Mouse (Mus musculus) thymus, adult 2 months (tissue): ENCODE results near the gene Lrrc51. TPM values are rescaled to one million over a fixed set of nuclear protein-coding genes. Genes with fewer than 3 reads are reported as not detected.
"Not testable (repeated sequence)": the region's sequence is repeated elsewhere in the genome, so short reads cannot be mapped to it uniquely, and the experiment has no call there.

ENCODE experiments used
- DNase-seq: peaks from one replicate; pipeline ENCODE4 v3.0.0; 2021
- H3K27ac ChIP-seq: fragments of 200-500 bp; 2 replicates; pipeline ENCODE4 v1.5.1; 2012; ENCODE audit warnings: low read length, control low read depth; ENCODE audit not compliant: control insufficient read depth, insufficient read depth
- H3K27me3 ChIP-seq: fragments of 200-500 bp; 2 replicates; pipeline ENCODE4 v1.6.1; 2012; ENCODE audit warnings: mild to moderate bottlenecking, low read length, moderate library complexity, mixed read lengths; ENCODE audit not compliant: control insufficient read depth, insufficient read depth
- H3K36me3 ChIP-seq: fragments of 200-500 bp; 2 replicates; pipeline ENCODE4 v1.6.1; 2012; ENCODE audit warnings: mild to moderate bottlenecking, low read length, moderate library complexity; ENCODE audit not compliant: control insufficient read depth, insufficient read depth
- H3K4me1 ChIP-seq: fragments of 200-500 bp; replicated peaks from 2 replicates; pipeline ENCODE4 v1.6.1; 2012; ENCODE audit warnings: low read length; ENCODE audit not compliant: control insufficient read depth, insufficient read depth
- H3K4me3 ChIP-seq: fragments of 200-500 bp; 2 replicates; pipeline ENCODE4 v1.5.1; 2012; ENCODE audit warnings: mild to moderate bottlenecking, low read length, control low read depth, moderate library complexity; ENCODE audit not compliant: control insufficient read depth, insufficient read depth
- CTCF ChIP-seq: fragments of 200-500 bp; IDR thresholded peaks from 2 replicates; pipeline ENCODE4 v1.5.1; 2012; ENCODE audit warnings: mild to moderate bottlenecking, control low read depth, low read length, moderate library complexity, borderline replicate concordance; ENCODE audit not compliant: control insufficient read depth, poor library complexity, insufficient read depth; ENCODE audit errors: extremely low read depth
- POLR2A ChIP-seq: fragments of 200-500 bp; IDR thresholded peaks from 2 replicates; pipeline ENCODE4 v1.6.1; 2012; ENCODE audit warnings: mild to moderate bottlenecking, low read length, control low read depth, moderate library complexity; ENCODE audit not compliant: control insufficient read depth, poor library complexity, insufficient read depth; ENCODE audit errors: extremely low read depth
- WGBS: fragments of 180-500 bp; shearing (Covaris S2); methylation state at CpG from one replicate; pipeline ENCODE4 v1.1.7; 2018; 5-methylcytosine and 5-hydroxymethylcytosine counted together
- polyA plus RNA-seq: library from polyadenylated mRNA; depleted of rRNA; stranded (reverse); fragments of >200 nt; gene quantifications from 2 replicates; pipeline ENCODE4 v1.2.3, GENCODE M21; 2012

Gene Lrrc51
- polyA plus RNA-seq, 1 experiment: 6.2 TPM

- Histone ChIP-seq H3K4me3 (no peak overlapping the region), H3K4me1 (no peaks in the 10 kb centered on the region), H3K27me3 (no peaks in the 10 kb centered on the region), H3K36me3 (no peaks in the 10 kb centered on the region), H3K27ac (no peak overlapping the region)
- 94% methylated on average over 3 of the region's 3 CpGs for WGBS
- TF ChIP-seq CTCF: no peak
- no peak for TF ChIP-seq POLR2A
- no peak for DNase-seq
These were observed 5.6 kb downstream of the Lrrc51 start for GRCm38 (mm10) chr7:101928093-101928492.

- H3K27ac ChIP-seq, H3K4me3 ChIP-seq, H3K4me1 ChIP-seq, H3K27me3 ChIP-seq, H3K36me3 ChIP-seq, DNase-seq: not testable (repeated sequence)
These were observed 7.8 kb downstream of the Lrrc51 start for GRCm38 (mm10) chr7:101925892-101926291.

GRCm38 (mm10) chr7:101918071-101918470 is 15.6 kb downstream of the Lrrc51 start:
- WGBS: 42% methylated on average over 1 of the region's 1 CpGs
- Histone ChIP-seq H3K4me3 (no peak overlapping the region), H3K4me1 (no peaks in the 10 kb centered on the region), H3K27ac (no peak overlapping the region), H3K27me3 (no peaks in the 10 kb centered on the region), H3K36me3 (peaks cover 4% of the 10 kb centered on the region)
- TF ChIP-seq POLR2A (no peak), CTCF (no peak)
- DNase-seq: peak; percentile 56

GRCm38 (mm10) chr7:101911982-101912381 is 21.7 kb downstream of the Lrrc51 start:
- Histone ChIP-seq H3K4me1 (no peaks in the 10 kb centered on the region; the same call in 1 of the 2 replicates), H3K4me3 (no peak overlapping the region), H3K27me3 (no peaks in the 10 kb centered on the region), H3K36me3 (peaks cover 23% of the 10 kb centered on the region), H3K27ac (no peak overlapping the region)
- 77% methylated on average over 3 of the region's 3 CpGs for WGBS
- no peak for DNase-seq
- no peak for TF ChIP-seq CTCF
- no peak for TF ChIP-seq POLR2A

- Histone ChIP-seq H3K4me1 (peaks cover 6% of the 10 kb centered on the region), H3K4me3 (no peak overlapping the region), H3K36me3 (peaks cover 23% of the 10 kb centered on the region), H3K27me3 (no peaks in the 10 kb centered on the region), H3K27ac (no peak overlapping the region)
- 82% methylated on average over 4 of the region's 4 CpGs for WGBS
- no peak for DNase-seq
- TF ChIP-seq POLR2A (no peak), CTCF (no peak)
These were observed 23.6 kb downstream of the Lrrc51 start for GRCm38 (mm10) chr7:101910138-101910537.

- Histone ChIP-seq H3K27ac (no peak overlapping the region), H3K4me1 (peaks cover 6% of the 10 kb centered on the region), H3K36me3 (peaks cover 21% of the 10 kb centered on the region), H3K27me3 (no peaks in the 10 kb centered on the region), H3K4me3 (no peak overlapping the region)
- DNase-seq: no peak
- 52% methylated on average over 4 of the region's 4 CpGs for WGBS
- TF ChIP-seq CTCF (no peak), POLR2A (no peak)
These were observed 25.3 kb downstream of the Lrrc51 start for GRCm38 (mm10) chr7:101908367-101908766.

- TF ChIP-seq POLR2A (no peak), CTCF (no peak)
- Histone ChIP-seq H3K4me3 (0 out of 2 replicates have a peak overlapping the region, but pooled peaks have one; percentile 7), H3K27me3 (no peaks in the 10 kb centered on the region), H3K36me3 (peaks cover 6% of the 10 kb centered on the region; the same call in 1 of the 2 replicates), H3K4me1 (peaks cover 6% of the 10 kb centered on the region), H3K27ac (no peak overlapping the region)
- WGBS: 3% methylated on average over 8 of the region's 8 CpGs
- DNase-seq: no peak
These were observed 27.0 kb downstream of the Lrrc51 start for GRCm38 (mm10) chr7:101906696-101907095.
